Mouse (Mus musculus) right cerebral cortex, postnatal 4 days (tissue): ENCODE results near the gene Tnpo3.
"Not testable (repeated sequence)": the region's sequence is repeated elsewhere in the genome, so short reads cannot be mapped to it uniquely, and the experiment has no call there.

Experiments used
- DNase-seq: peaks from one replicate; pipeline ENCODE4 v3.0.0-alpha.2; 2022

Gene Tnpo3

GRCm38 (mm10) chr6:29620176-29620575, 10.5 kb upstream of the Tnpo3 start:
- no peak for DNase-seq

DNA sequence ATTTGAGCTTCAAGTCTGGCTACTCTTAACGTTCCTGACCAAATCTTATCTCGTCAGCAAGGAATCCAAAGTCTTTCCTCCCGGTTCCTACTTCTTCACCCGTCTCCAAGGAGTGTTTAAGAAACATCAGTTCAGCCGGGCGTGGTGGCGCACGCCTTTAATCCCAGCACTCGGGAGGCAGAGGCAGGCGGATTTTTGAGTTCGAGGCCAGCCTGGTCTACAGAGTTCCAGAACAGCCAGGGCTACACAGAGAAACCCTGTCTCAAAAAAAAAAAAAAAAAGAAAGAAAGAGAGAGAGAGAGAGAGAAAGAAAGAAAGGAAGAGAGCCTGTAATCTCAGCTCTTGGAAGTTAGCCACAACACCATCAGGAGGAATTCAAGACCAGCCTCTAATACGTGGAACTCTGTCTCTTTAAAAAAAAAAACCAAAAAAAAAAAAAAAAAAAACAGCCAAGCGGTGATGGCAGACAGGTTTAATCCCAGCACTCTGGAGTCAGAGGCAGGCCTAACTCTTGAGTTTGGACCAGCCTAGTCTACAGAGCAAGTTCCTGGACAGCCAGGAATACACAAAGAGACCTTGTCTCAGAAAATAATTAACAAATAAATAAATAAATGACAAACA, 443 bp upstream of the Tnpo3 start:
- not testable (repeated sequence) for DNase-seq

GRCm38 (mm10) chr6:29600188-29600587, 9.5 kb downstream of the Tnpo3 start:
- DNase-seq, result no peak

- DNase-seq, result no peak
These were observed 14.0 kb downstream of the Tnpo3 start for GRCm38 (mm10) chr6:29595656-29596055.

DNA sequence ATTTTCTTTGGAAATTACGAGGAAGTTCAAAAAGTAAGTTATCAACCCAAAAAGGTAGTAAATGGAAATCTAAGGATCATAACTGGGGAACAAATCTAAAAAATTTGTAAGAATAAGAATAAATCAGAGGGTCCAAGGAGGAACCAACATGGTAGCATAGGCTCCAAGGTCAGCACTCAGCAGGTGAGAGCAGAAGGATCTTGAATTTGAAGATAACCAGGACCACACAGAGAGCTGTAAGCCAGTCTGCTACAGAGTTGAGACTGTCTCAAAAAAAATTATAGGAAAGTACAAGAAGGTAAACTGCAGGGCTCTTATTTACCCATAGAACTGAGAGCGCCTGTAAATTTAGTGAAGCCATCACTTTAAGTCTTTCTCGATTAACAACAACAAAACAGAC, 28.5 kb downstream of the Tnpo3 start:
- no peak for DNase-seq

DNA sequence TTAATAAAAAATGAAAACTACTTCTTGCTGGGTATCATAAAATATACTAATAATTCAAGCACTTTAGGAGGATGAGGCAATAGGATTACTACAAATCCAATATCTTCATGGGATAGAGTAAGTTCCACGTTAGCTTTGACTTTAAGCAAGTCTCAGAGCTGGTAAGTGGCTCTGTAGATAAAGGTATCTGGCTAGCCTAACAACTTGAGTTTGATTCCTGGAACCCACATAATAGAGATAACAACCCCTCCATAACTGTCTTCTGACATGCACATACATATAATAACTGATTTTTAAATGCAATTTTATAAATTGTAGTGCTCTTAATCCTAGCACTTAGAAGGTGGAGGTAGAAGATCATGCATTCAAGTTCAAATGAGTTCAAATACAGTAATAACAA, 28.9 kb downstream of the Tnpo3 start:
- no peak for DNase-seq

GRCm38 (mm10) chr6:29576388-29576787, 33.3 kb downstream of the Tnpo3 start:
- DNase-seq, result not testable (repeated sequence)

GRCm38 (mm10) chr6:29557112-29557511, 52.6 kb downstream of the Tnpo3 start:
- no peak for DNase-seq

GRCm38 (mm10) chr6:29552526-29552925, 57.2 kb downstream of the Tnpo3 start:
- no peak for DNase-seq

GRCm38 (mm10) chr6:29548086-29548485, 61.6 kb downstream of the Tnpo3 start:
- no peak for DNase-seq

- no peak for DNase-seq
These were observed 62.1 kb downstream of the Tnpo3 start for GRCm38 (mm10) chr6:29547582-29547981.

DNA sequence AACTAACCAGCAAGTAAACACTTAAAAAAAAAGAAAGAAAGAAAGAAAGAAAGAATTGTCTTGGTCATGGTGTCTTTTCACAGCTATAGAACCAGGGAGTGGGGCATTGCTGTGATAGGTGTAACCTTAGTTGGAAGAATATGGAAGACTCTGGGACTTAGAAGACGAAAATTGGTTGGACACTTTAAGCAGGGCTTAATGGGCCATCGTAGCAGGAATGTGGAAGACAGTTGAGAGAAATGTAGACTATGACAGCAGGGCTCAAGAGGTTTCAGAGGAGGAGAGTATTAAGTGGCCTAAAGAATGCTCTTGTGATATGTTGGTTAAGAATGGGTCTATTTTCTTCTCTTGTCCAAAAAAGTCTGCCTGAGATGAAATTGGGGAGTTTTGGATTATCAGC, 64.1 kb downstream of the Tnpo3 start:
- DNase-seq, result no peak

DNA sequence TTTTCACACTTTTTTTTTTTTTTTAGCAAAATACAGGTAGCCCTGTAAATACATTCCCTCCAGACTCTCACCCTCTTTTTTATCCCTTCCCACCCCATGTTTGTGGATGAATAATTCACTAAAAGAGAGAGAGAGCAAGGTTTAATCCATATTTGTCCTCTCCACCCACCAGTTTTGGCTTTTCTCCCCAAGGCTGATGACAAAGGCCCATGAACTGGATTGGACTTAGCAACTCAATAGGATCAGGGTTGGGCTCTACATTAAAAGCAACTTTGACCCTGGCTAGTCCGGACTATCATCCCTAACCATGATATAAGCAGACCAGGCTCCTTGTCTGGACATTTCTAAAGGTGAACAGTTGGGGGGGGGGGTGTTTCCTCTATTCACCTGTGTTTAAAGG, 68.7 kb downstream of the Tnpo3 start:
- no peak for DNase-seq

- DNase-seq, result no peak
These were observed 69.5 kb downstream of the Tnpo3 start for GRCm38 (mm10) chr6:29540223-29540622.

DNA sequence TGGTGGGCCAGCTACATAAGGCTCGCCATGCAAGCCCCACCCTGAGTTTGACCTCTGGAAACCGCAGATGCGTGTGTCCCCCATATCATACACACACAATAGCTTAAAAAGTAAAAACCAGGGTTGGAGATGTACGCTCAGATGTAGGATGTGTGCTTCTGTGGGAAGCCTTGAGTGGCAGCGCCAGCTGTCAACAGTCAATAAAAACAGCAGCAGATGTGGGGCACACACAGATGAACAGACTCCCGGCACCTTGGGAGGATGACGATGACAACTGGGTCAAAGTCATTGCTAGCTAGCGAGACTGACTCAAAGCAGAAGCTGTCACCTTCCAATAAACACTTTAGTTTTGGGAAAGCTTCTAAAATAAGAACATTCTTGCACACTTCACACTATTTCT, 70.2 kb downstream of the Tnpo3 start:
- no peak for DNase-seq

GRCm38 (mm10) chr6:29537221-29537620, 72.5 kb downstream of the Tnpo3 start:
- no peak for DNase-seq

- no peak for DNase-seq
These were observed 73.0 kb downstream of the Tnpo3 start for GRCm38 (mm10) chr6:29536651-29537193.

DNA sequence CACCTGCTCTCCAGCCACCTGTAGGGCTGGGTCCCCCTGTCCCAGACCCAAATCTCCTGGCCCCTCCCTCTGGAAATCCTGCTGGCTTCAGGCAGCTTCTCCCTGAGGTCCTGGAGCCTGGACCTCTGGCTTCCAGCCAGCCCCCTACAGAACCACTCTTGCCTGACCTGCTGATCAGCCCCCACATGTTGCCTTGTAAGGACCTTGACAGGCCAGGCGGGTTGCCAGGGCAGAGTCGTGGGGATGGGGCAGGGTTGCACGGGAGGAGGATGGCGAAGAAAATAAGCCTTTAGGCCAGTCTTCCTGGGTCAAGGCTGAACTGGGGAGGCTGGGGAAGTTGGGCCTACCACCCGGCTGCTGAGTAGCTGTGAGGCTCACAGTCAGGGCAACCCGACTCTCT, 74.4 kb downstream of the Tnpo3 start:
- DNase-seq, result no peak

DNA sequence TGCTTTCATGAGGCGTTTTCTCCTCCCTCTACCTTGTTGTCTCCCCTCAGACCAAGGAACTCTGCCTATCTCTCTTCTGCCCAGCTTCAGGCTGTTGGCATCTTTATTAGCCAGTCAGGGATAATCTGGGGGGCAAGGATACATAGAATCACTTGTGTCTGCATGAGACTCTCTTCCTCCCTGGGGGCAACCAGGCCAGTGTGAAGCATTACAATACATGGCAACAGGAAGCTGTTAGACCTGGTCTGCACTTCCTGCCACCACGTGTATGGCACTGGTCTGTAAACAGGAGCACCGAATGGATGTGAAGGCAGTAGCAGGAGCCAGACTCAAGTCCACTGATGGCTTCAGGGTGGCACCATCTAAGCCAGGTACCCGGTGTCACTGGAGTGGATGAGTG, 79.6 kb downstream of the Tnpo3 start:
- no peak for DNase-seq

DNA sequence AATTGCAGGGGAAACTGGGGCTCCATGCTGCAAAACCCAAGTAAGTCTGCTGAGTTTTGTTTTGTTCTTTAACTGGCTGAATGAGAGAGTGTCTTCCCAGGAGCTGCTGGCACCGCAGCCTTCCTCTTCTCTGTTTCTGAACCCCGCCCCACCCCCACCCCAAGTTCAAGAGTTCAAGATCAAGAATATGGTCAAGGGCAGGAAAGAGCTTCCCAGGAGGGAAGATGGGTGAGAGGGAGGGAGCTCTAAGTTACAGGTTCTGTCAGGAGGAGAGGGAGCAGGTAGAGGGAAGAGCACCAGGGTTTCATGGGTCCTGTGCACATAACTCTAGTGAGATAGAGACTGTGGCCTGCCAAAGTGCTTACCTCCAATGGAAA, 80.3 kb downstream of the Tnpo3 start:
- no peak for DNase-seq

GRCm38 (mm10) chr6:29528561-29529443, 80.9 kb downstream of the Tnpo3 start:
- no peak for DNase-seq

DNA sequence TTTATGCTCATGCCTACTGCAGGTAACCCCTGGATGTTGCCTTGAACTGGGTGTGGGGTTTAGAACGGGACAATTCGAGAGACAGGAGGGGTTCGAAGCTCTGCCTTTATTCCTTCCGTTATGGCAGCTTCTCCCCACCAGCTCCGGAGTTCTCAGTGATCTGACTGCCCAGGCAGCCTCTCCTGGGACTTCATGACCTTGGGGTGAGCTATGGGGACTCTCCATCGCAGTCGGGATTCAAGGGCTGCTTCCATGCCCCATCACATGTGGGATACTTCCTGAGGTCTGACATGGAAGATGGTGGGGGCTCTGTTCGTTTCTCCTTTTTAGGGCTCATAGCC, 81.6 kb downstream of the Tnpo3 start:
- DNase-seq, result no peak

GRCm38 (mm10) chr6:29527361-29528164, 82.1 kb downstream of the Tnpo3 start:
- no peak for DNase-seq
